Mouse (Mus musculus) gastrocnemius, adult 2 months (tissue): ENCODE results near the gene Olfr748. TPM values are rescaled to one million over a fixed set of nuclear protein-coding genes. Genes with fewer than 3 reads are reported as not detected.
"Not testable (repeated sequence)": the region's sequence is repeated elsewhere in the genome, so short reads cannot be mapped to it uniquely, and the experiment has no call there.

ENCODE experiments used
- DNase-seq: peaks from one replicate; pipeline ENCODE4 v3.0.0; 2022
- H3K27ac ChIP-seq: fragments of 200-600 bp; 2 replicates; pipeline ENCODE4 v1.8.1; 2022; ENCODE audit warnings: mild to moderate bottlenecking
- H3K4me3 ChIP-seq: fragments of 200-600 bp; 2 replicates; pipeline ENCODE4 v1.8.1; 2022; ENCODE audit warnings: mild to moderate bottlenecking, moderate library complexity
- CTCF ChIP-seq: fragments of 200-600 bp; IDR thresholded peaks from 2 replicates; pipeline ENCODE4 v1.8.1; 2022; ENCODE audit warnings: antibody characterized with exemption, mild to moderate bottlenecking, moderate library complexity
- intact Hi-C: fragments of 180-260 bp; cut with DNase I; formaldehyde crosslinking; loops from one replicate; pipeline ENCODE4 v1.15.1; 2025
- long read RNA-seq, 2 experiments: library from polyadenylated mRNA; stranded (forward); transcript quantifications; one replicate each; pipeline ENCODE4 v2.0.0; 2021
- total RNA-seq, 2 experiments: library from RNA; stranded (reverse); gene quantifications; 2 replicates each; pipeline ENCODE4 v1.2.3; 2021

Gene Olfr748
- not detected for total RNA-seq
- long read RNA-seq, experiment 1 = 0 reads
- long read RNA-seq, experiment 2 = 0 reads

DNA sequence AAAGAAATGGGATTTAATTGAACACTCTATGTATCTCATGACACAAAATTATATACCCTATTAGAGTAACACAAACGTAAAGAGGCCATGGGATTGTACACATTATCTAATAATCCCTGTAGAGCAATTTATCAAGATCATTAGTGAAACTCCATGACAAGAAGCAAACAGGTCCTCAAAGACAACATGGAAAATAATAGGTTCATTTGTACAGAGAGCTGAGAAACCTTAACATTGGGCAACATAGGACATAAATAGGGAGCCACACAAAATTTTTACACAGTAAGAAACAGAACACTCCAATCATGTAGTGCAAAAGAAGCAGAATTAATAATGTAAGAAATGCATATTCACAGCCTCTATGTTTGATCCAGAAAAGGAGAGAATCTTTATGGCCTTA lies at the start of gene Olfr748:
TSS of gene Olfr748 (plus strand) at position 301 of the 400 bp plus-strand sequence.
- no peak for TF ChIP-seq CTCF
- intact Hi-C loops = no loop called here
- Histone ChIP-seq H3K4me3 (no peak within 1 kb of the TSS), H3K27ac (no peak within 1 kb of the TSS)
- DNase-seq = no peak

DNA sequence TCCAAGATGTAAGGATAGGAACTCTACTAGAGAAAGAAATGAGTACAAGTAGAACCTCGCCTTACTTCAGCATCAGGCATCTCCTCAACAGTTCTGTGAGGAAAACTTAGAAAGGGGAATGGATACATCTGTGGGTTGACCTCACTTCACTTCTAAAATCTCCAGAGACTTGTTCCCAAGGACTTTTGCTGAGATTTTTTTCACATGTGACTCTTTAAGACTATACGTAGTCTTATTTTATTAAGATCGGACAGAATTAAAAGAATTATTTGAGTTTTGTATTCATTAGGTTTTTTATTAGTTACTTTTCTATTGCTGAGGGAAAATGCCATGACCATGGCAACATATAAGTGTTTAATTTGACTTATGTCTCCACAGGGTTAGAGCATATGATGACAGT lies 14.1 kb upstream of the Olfr748 start, which contains the start of gene Olfr747:
TSS of gene Olfr747 (minus strand) at position 101 of the 400 bp plus-strand sequence.
- H3K27ac ChIP-seq = no peak within 1 kb of the TSS
- no peak for DNase-seq
- TF ChIP-seq CTCF = no peak
- no peak within 1 kb of the TSS for H3K4me3 ChIP-seq
- intact Hi-C loops = no loop called here

DNA sequence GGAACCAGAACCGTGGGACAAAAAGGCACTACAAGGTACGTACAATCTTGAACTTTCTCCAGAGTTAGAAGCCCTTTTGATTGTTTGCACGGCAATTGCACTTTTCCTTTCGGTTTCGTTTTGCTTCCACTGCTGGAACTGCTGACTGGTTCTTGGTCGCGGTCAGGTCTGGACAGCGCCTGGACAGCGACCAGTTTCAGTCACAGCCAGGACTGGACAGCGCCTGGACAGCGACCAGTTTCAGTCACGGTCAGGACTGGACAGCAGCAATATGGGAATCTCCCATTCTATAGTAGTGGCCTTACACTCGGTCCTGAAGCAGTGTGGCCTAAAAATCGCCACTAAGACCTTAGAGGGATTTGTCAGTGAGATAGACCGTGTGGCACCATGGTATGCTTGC lies 12.7 kb downstream of the Olfr748 start:
- H3K4me3 ChIP-seq, H3K27ac ChIP-seq, DNase-seq, intact Hi-C loops: not testable (repeated sequence)

DNA sequence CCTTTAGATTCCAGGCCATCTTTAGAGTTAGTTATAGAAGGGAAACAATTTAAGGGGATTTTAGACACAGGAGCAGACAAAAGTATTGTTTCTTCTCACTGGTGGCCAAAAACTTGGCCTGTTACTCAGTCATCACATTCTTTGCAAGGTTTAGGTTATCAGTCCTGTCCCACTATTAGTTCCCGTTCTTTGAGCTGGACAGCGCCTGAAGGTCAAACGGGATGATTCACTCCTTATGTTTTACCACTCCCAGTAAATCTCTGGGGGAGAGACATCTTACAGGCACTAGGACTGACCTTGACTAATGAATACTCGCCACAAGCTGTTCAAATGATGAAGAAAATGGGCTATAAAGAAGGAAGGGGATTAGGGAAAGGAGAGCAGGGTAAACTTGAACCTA lies 15.2 kb downstream of the Olfr748 start:
- H3K4me3 ChIP-seq, intact Hi-C loops, H3K27ac ChIP-seq, DNase-seq: not testable (repeated sequence)

DNA sequence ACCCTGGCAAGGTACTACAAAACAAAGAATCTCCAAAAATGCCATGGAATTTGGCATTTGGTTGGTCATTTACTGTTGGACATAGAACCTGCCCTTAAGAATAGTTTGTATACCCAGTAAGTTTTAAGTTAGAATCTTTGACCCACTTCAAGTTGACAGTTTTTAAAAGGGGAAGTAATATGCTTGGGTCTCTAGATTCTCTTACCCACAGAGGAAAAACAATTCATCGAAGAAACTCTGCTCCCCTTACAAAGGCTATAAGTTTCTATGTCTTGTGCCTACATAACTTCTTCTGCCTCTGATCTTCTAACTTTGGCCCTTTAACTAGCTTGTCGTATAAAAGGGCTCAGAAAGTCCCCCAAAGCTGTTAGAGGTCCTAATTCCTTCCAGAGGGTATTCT lies 33.2 kb downstream of the Olfr748 start:
- no peak for TF ChIP-seq CTCF
- intact Hi-C loops = no loop called here
- DNase-seq = no peak
- H3K27ac ChIP-seq = no peak overlapping the region
- no peak overlapping the region for H3K4me3 ChIP-seq

DNA sequence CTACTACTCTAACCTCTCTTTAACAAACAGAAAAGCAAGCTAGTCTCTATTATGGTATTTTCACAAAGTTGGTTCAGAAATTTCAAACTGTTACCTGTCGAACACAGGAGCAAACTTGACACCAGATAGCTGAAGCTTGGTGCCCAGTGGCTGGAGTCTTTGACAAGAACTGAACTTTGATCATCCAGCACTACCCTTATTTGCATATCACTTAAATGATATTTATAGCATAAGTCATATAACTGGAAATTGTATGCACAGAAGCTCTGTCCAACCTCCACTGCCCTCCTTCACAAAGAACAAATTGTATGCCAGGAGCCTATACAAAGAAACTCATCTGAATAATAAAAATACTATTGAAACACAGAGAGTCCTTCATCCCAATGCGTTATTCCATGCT lies 34.4 kb downstream of the Olfr748 start:
- intact Hi-C loops = no loop called here
- Histone ChIP-seq H3K27ac (no peak overlapping the region), H3K4me3 (no peak overlapping the region)
- DNase-seq = no peak
- TF ChIP-seq CTCF = no peak

DNA sequence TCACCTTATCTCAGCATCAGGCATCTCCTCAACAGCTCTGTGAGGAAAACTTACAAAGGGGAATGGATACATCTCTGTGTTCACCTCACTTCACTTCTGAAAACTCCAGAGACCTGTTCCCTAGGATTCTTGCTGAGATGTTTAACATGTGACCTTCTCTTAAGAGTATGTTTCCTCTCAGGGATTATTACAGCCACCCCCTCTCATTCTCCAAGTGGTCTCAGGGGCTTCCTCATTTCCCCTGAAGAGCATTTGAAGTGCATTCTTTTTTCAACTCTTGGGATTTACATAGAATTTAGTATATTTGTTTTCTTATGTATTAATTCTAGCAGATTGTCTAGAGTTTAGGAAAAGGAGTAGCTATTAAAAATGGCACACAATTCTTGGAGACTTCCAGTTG lies 37.8 kb downstream of the Olfr748 start, which contains the start of gene Olfr749:
TSS of gene Olfr749 (minus strand) at position 101 of the 400 bp plus-strand sequence.
- TF ChIP-seq CTCF = no peak
- DNase-seq = no peak
- Histone ChIP-seq H3K27ac (no peak within 1 kb of the TSS), H3K4me3 (no peak within 1 kb of the TSS)
- intact Hi-C loops = no loop called here

DNA sequence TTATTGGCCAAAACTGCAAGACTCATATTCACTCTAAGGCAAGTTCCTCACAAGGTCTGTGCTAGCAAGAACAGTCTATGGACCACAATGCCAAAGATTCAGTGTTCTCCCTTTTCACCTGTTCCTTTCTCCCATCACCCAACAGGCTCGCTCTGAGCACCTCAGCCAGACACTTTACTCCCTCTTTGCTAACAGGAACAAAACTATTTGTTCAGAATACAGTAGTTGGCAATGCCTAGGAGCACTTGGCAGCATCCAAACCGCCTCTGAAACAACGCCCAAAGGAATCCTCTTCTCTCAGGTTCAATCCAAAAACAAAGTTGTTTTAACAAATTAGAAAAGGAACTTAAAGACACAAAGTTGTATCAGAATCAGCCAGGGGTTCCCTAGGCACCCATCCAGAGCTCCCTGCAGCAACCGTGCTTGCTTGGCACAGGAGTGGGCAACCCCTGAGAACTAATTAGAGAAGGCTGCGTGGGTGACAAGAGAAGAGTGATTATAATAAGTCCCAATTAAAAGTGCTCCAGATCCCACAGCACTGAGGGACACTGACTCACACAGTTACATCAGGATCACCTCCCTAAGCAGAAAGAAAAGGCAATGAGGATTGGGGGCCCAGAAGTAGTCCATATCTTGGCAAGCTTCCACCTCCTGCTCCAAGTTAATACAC lies 51.4 kb downstream of the Olfr748 start:
- Histone ChIP-seq H3K27ac (no peak overlapping the region), H3K4me3 (no peak overlapping the region)
- DNase-seq = no peak
- intact Hi-C loops = no loop called here
- TF ChIP-seq CTCF = no peak

Other genes with a start within 250 kb of the Olfr748 start
- not detected for gene Olfr741, start 234.6 kb upstream of the Olfr748 start, total RNA-seq
- gene Olfr742, start 203.8 kb upstream of the Olfr748 start, total RNA-seq = not detected
- not detected for gene Olfr743, start 185.5 kb upstream of the Olfr748 start, total RNA-seq
- not detected for gene Olfr744, start 92.5 kb upstream of the Olfr748 start, total RNA-seq
- not detected for gene Olfr745, start 68.0 kb upstream of the Olfr748 start, total RNA-seq
- not detected for gene Olfr746, start 60.3 kb upstream of the Olfr748 start, total RNA-seq
- gene Olfr747, start 14.2 kb upstream of the Olfr748 start, total RNA-seq = not detected
- gene Olfr749, start 37.7 kb downstream of the Olfr748 start, total RNA-seq = not detected
- 1 to 10 TPM; 6.2 to 6.4 TPM for gene Ttc5, start 78.1 kb downstream of the Olfr748 start, total RNA-seq
- not detected for gene Ccnb1ip1, start 100.4 kb downstream of the Olfr748 start, total RNA-seq
- 10 to 100 TPM; 10.2 TPM for gene Parp2, start 100.5 kb downstream of the Olfr748 start, total RNA-seq
- 1 to 10 TPM; 6.6 to 9.5 TPM for gene Tep1, start 163.2 kb downstream of the Olfr748 start, total RNA-seq
- 10 to 100 TPM; 68.8 to 76.8 TPM for gene Klhl33, start 190.1 kb downstream of the Olfr748 start, total RNA-seq
- gene Osgep, start 217.5 kb downstream of the Olfr748 start, total RNA-seq = 10 to 100 TPM; 45.3 to 63.1 TPM
- gene Apex1, start 217.6 kb downstream of the Olfr748 start, total RNA-seq = 10 to 100 TPM; 28.0 to 28.1 TPM
- 10 to 100 TPM; 16.2 to 16.6 TPM for gene Pip4p1, start 223.5 kb downstream of the Olfr748 start, total RNA-seq
- 1 to 10 TPM; 3.6 to 5.9 TPM for gene Pnp, start 223.7 kb downstream of the Olfr748 start, total RNA-seq
- 1 to 10 TPM; 2.9 to 7.8 TPM for gene Gm49342, start 237.1 kb downstream of the Olfr748 start, total RNA-seq
- gene Pnp2, start 248.6 kb downstream of the Olfr748 start, total RNA-seq = under 1 TPM in 1 of 2 experiments, not detected in 1; 0.47 TPM